Mouse (Mus musculus) liver, postnatal 0 days (tissue): ENCODE measurements at regions not wholly inside any gene's neighbourhood (a gene's known extent, or its start where the extent isn't known, plus 50 kb on each side); places are given as distances from the start of the nearest gene placed in this dataset.
A peak's percentile ranks its signal among the peaks of the same experiment; 100 is the strongest.

ENCODE experiments used
- CTCF ChIP-seq: sonication (generic); IDR thresholded peaks from 2 replicates; pipeline ENCODE4 v1.5.1; 2016; ENCODE audit warnings: antibody characterized with exemption, low read depth
- EP300 ChIP-seq: IDR thresholded peaks from 2 replicates; pipeline ENCODE4 v1.6.1; 2016; ENCODE audit warnings: antibody characterized with exemption, low read depth, mild to moderate bottlenecking

DNA sequence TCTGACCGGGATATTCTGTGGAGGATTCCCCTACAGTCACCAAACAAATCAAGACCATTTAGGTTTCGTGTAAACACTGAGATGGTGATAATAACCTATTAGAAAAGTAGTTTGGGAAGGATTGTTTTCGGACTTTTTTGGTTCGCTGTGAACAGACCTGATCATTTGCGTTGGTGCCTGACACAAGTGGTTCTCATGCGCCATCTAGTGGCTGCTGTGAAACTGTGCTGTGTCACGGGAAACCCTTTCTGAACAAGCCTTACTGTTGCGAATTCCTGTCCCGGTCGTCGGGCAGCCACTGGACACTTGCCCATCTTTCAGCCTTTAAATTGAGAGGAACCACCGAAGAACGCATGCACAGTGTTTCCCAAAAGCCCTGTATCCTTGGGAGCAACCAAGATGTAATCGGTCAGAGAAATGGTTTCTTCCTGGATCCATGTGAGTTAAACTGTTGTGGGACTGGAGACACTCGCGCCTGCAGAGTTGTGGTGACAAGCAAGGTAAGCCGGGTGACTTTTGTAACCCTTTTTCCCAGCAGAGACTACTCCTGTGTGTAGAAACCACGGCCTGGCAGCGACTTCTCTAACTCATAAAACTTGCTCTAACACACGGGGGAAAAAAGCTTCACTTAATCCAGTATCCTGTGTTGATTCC, 82.0 kb downstream of the Fam204a start:
- TF ChIP-seq EP300 (no peak), CTCF (peak; percentile 96)
